Mouse (Mus musculus): ENCODE data around the gene Slc26a10. TPM values are rescaled to one million over a fixed set of nuclear protein-coding genes. Genes with fewer than 3 reads are reported as not detected.

Gene Slc26a10
- total RNA-seq, 4 experiments from 2014 or later: 0.21 to 2.3 (median 0.48) TPM

DNA sequence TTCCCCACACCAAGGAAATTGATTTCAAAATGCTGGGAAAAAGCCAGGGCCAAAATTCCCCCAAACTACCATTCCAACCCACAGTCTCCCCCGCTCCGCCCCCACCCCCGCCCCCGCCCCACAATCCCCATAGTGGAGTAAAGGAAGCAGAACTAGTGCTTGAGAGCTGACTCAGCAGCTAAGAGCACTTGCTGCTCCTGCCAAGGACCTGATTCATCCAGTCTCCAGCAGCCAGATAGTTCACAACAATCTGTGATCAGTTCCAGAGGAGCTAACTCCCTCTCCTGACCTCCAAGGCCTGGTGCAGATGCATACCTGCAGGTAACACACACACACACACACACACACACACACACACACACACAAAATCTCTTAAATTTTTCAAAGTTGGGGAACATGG, 51.0 kb downstream of the Slc26a10 start:
- no peak for DNase-seq

DNA sequence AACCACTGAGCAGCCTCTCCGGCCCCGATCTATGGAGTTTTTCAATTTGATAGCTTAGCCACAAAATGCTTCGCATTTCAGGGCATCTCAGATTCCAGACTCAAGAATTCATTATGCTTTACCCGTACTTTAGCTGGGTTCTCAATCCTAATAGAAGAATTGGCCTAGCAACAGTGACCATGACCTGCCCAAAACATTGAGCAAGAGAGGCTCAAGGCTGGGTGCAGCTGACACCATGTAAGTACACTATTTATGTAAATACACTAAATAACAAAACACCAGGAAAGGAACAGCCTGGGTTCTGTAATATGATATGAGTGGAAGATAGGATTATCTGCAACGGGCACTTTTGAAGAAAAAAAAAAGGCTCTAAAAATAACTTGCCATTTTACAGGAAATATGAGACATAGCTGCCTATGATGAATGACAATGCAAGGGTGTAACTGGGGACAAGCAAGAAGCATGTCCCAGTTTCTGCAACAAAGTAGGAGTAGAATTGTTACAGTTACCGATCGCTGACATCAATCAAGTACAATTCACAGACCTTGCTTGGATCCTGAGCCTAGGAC, 52.6 kb downstream of the Slc26a10 start:
- no peak for DNase-seq

GRCm38 (mm10) chr10:127126579-127126978, 53.9 kb downstream of the Slc26a10 start:
- no peak for DNase-seq

GRCm38 (mm10) chr10:127125210-127126001, 55.0 kb downstream of the Slc26a10 start:
- DNase-seq: no peak

GRCm38 (mm10) chr10:127123436-127123805, 57.0 kb downstream of the Slc26a10 start:
- DNase-seq: no peak

DNA sequence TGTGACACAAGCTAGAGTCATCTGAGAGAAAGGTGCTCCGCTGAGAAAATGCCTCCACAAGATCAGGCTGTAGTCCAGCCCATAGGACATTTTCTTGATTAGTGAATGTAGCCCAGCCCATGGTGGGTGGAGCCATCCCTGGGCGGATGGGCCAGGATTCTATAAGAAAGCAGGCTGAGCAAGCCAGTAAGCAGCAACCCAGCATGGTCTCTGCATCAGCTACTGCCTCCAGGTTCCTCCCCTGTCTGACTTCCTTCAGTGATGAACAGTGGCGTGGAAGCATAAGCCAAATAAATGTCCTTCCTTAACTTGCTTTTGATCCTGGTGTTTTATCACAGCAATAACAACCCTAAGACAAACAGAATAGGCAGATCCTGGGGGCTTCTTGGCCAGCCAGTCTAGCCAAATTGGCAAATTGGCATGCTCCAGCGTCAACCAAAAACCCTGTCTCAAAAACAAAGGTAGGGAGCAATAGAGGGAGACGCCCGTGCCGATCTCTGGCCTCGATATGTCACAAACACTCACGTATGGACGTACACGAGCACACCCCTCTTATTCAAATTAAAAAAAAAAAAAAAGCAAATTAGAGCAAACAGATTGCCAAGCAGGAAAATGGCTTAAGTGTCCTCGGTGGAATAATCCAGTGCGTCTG, 57.5 kb downstream of the Slc26a10 start:
- no peak for DNase-seq

DNA sequence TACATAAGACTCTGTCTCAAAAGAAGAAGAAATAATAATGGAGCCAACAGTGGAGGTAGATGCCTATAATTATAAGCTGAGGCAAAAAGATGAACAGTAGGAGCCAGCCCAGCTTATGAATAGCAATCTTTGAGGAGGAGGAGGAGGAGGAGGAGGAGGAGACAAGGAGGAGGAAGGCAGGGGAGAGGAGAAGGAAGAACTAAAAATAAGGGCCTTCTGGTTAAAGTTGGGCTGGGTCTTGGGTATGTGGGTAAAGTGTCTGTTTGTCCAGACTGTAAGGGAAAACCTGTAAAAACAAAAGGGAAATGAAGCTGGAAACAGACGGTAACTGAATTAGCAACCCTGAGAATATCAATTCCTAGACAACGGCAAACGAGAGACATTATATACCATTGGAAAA, 58.4 kb downstream of the Slc26a10 start:
- no peak for DNase-seq

Other genes starting within 250 kb of the Slc26a10 start
- 100 to 1,000 TPM; 140 to 170 (median 157) TPM for gene Ctdsp2, start 201.9 kb downstream of the Slc26a10 start, total RNA-seq (2022)
- 1 to 10 TPM; 1.6 to 2.4 (median 2.0) TPM for gene Avil, start 179.9 kb downstream of the Slc26a10 start, total RNA-seq (2022)
- gene Tsfm, start 149.8 kb downstream of the Slc26a10 start, total RNA-seq (2022): 10 to 100 TPM; 67.1 to 71.5 (median 68.1) TPM
- gene Mettl1, start 139.2 kb downstream of the Slc26a10 start, total RNA-seq (2022): 10 to 100 TPM; 19.3 to 33.1 (median 26.4) TPM
- under 1 TPM; 0.12 to 0.66 (median 0.37) TPM for gene Eef1akmt3, start 139.1 kb downstream of the Slc26a10 start, total RNA-seq (2022)
- gene Cyp27b1, start 132.4 kb downstream of the Slc26a10 start, total RNA-seq (2022): under 1 TPM; 0.41 to 0.83 (median 0.53) TPM
- gene March9, start 120.5 kb downstream of the Slc26a10 start, total RNA-seq (2022): 10 to 100 TPM in 2 of 4 experiments, 1 to 10 TPM in 2; 8.9 to 11.3 (median 10.3) TPM
- gene Cdk4, start 117.1 kb downstream of the Slc26a10 start, total RNA-seq (2022): 100 to 1,000 TPM; 197 to 246 (median 230) TPM
- 100 to 1,000 TPM; 120 to 138 (median 128) TPM for gene Tspan31, start 110.4 kb downstream of the Slc26a10 start, total RNA-seq (2022)
- 1 to 10 TPM; 3.0 to 7.5 (median 5.5) TPM for gene Agap2, start 105.4 kb downstream of the Slc26a10 start, total RNA-seq (2022)
- gene Os9, start 59.5 kb downstream of the Slc26a10 start, total RNA-seq (2022): 100 to 1,000 TPM; 139 to 153 (median 150) TPM
- gene B4galnt1, start 15.4 kb downstream of the Slc26a10 start, total RNA-seq (2022): 10 to 100 TPM in 2 of 4 experiments, 1 to 10 TPM in 2; 8.8 to 13.4 (median 11.1) TPM
- gene Arhgef25, start 9.4 kb upstream of the Slc26a10 start, total RNA-seq (2022): 10 to 100 TPM; 24.8 to 52.1 (median 37.9) TPM
- 100 to 1,000 TPM in 2 of 4 experiments, 10 to 100 TPM in 2; 61.1 to 158 (median 116) TPM for gene Dtx3, start 15.1 kb upstream of the Slc26a10 start, total RNA-seq (2022)
- 10 to 100 TPM; 53.2 to 59.6 (median 57.1) TPM for gene Pip4k2c, start 30.9 kb upstream of the Slc26a10 start, total RNA-seq (2022)
- gene Kif5a, start 82.7 kb upstream of the Slc26a10 start, total RNA-seq (2022): 10 to 100 TPM in 3 of 4 experiments, 1 to 10 TPM in 1; 6.8 to 18.6 (median 14.5) TPM
- 100 to 1,000 TPM; 175 to 202 (median 198) TPM for gene Dctn2, start 85.7 kb upstream of the Slc26a10 start, total RNA-seq (2022)
- 10 to 100 TPM; 43.1 to 84.1 (median 62.3) TPM for gene Mbd6, start 108.4 kb upstream of the Slc26a10 start, total RNA-seq (2022)
- gene Mars, start 131.1 kb upstream of the Slc26a10 start, total RNA-seq (2022): 100 to 1,000 TPM in 1 of 4 experiments, 10 to 100 TPM in 3; 79.7 to 107 (median 92.0) TPM
- gene Arhgap9, start 141.3 kb upstream of the Slc26a10 start, total RNA-seq (2022): 1 to 10 TPM; 2.2 to 5.0 (median 3.6) TPM
- 1 to 10 TPM; 4.4 to 6.4 (median 5.2) TPM for gene Gli1, start 161.3 kb upstream of the Slc26a10 start, total RNA-seq (2022)
- gene Inhbe, start 173.8 kb upstream of the Slc26a10 start, total RNA-seq (2022): under 1 TPM in 1 of 4 experiments, not detected in 3; 0.11 TPM
- gene Inhbc, start 189.8 kb upstream of the Slc26a10 start, total RNA-seq (2022): not detected
- 100 to 1,000 TPM; 116 to 158 (median 131) TPM for gene R3hdm2, start 199.7 kb upstream of the Slc26a10 start, total RNA-seq (2022)